Mouse (Mus musculus): ENCODE measurements at regions not wholly inside any gene's neighbourhood (a gene's known extent, or its start where the extent isn't known, plus 50 kb on each side); places are given as distances from the start of the nearest gene placed in this dataset.

- peak; percentile 0 for DNase-seq
Measured at GRCm38 (mm10) chrX:63594118-63594814, 557.7 kb downstream of the Gm6760 start.

All from retina, postnatal 1 day (tissue).